Mouse (Mus musculus): ENCODE measurements at regions not wholly inside any gene's neighbourhood (a gene's known extent, or its start where the extent isn't known, plus 50 kb on each side); places are given as distances from the start of the nearest gene placed in this dataset.

- H3K27ac ChIP-seq = no peak overlapping the region
- H3K9ac ChIP-seq (replicated peaks) = no peak overlapping the region
- H3K27me3 ChIP-seq = no peaks in the 10 kb centered on the region
- H3K4me1 ChIP-seq (replicated peaks) = no peaks in the 10 kb centered on the region
- H3K4me3 ChIP-seq (replicated peaks) = no peak overlapping the region
- no peaks in the 10 kb centered on the region for H3K9me3 ChIP-seq
- 83% methylated on average over 7 of the region's 7 CpGs for WGBS
- no peak for ATAC-seq
- no peak overlapping the region for H3K4me2 ChIP-seq (replicated peaks)
- no peaks in the 10 kb centered on the region for H3K36me3 ChIP-seq
Observed at GRCm38 (mm10) chr3:136439907-136440645, 114.2 kb upstream of the Bank1 start.

GRCm38 (mm10) chr3:136439350-136439749 lies 113.5 kb upstream of the Bank1 start:
- WGBS = 91% methylated on average over 5 of the region's 5 CpGs
- H3K9me3 ChIP-seq = no peaks in the 10 kb centered on the region
- H3K27me3 ChIP-seq = no peaks in the 10 kb centered on the region
- H3K36me3 ChIP-seq = no peaks in the 10 kb centered on the region
- H3K27ac ChIP-seq = no peak overlapping the region
- no peak overlapping the region for H3K9ac ChIP-seq (replicated peaks)
- ATAC-seq = no peak
- H3K4me2 ChIP-seq (replicated peaks) = no peak overlapping the region
- no peaks in the 10 kb centered on the region for H3K4me1 ChIP-seq (replicated peaks)
- H3K4me3 ChIP-seq (replicated peaks) = no peak overlapping the region

- no peak overlapping the region for H3K9ac ChIP-seq (replicated peaks)
- no peaks in the 10 kb centered on the region for H3K9me3 ChIP-seq
- no peak overlapping the region for H3K4me3 ChIP-seq (replicated peaks)
- H3K4me2 ChIP-seq (replicated peaks) = no peak overlapping the region
- H3K27me3 ChIP-seq = no peaks in the 10 kb centered on the region
- no peaks in the 10 kb centered on the region for H3K36me3 ChIP-seq
- H3K27ac ChIP-seq = no peak overlapping the region
- WGBS = 80% methylated on average over 5 of the region's 5 CpGs
- H3K4me1 ChIP-seq (replicated peaks) = no peaks in the 10 kb centered on the region
- ATAC-seq = no peak
Observed at GRCm38 (mm10) chr3:136434407-136434806, 108.5 kb upstream of the Bank1 start.

- Histone ChIP-seq H3K4me1 (replicated peaks) (no peaks in the 10 kb centered on the region), H3K4me2 (replicated peaks) (no peak overlapping the region), H3K27me3 (no peaks in the 10 kb centered on the region), H3K36me3 (no peaks in the 10 kb centered on the region), H3K9me3 (no peaks in the 10 kb centered on the region), H3K9ac (replicated peaks) (no peak overlapping the region), H3K27ac (no peak overlapping the region), H3K4me3 (replicated peaks) (no peak overlapping the region)
- WGBS = 95% methylated on average over 3 of the region's 3 CpGs
- no peak for ATAC-seq
Observed at GRCm38 (mm10) chr3:136432072-136432471, 106.2 kb upstream of the Bank1 start.

GRCm38 (mm10) chr3:136427427-136427826 lies 101.6 kb upstream of the Bank1 start:
- H3K27me3 ChIP-seq = no peaks in the 10 kb centered on the region
- WGBS = 88% methylated on average over 2 of the region's 2 CpGs
- no peak for ATAC-seq

GRCm38 (mm10) chr3:136426539-136427194 lies 100.8 kb upstream of the Bank1 start:
- Histone ChIP-seq H3K4me3 (replicated peaks) (no peak overlapping the region), H3K4me2 (replicated peaks) (no peak overlapping the region), H3K9me3 (no peaks in the 10 kb centered on the region), H3K36me3 (no peaks in the 10 kb centered on the region), H3K4me1 (replicated peaks) (no peaks in the 10 kb centered on the region), H3K9ac (replicated peaks) (no peak overlapping the region), H3K27me3 (no peaks in the 10 kb centered on the region), H3K27ac (no peak overlapping the region)
- 83% methylated on average over 8 of the region's 8 CpGs for WGBS
- ATAC-seq = no peak

More at GRCm38 (mm10) chr3:136427427-136427826, 101.6 kb upstream of the Bank1 start:
- H3K4me3 ChIP-seq (replicated peaks) = no peak overlapping the region
- no peaks in the 10 kb centered on the region for H3K9me3 ChIP-seq
- H3K4me2 ChIP-seq (replicated peaks) = no peak overlapping the region
- H3K4me1 ChIP-seq (replicated peaks) = no peaks in the 10 kb centered on the region
- no peaks in the 10 kb centered on the region for H3K36me3 ChIP-seq
- H3K27ac ChIP-seq = no peak overlapping the region
- H3K9ac ChIP-seq (replicated peaks) = no peak overlapping the region

- Histone ChIP-seq H3K27ac (no peak overlapping the region), H3K36me3 (no peaks in the 10 kb centered on the region), H3K4me1 (replicated peaks) (no peaks in the 10 kb centered on the region), H3K4me3 (replicated peaks) (no peak overlapping the region), H3K9ac (replicated peaks) (no peak overlapping the region), H3K9me3 (no peaks in the 10 kb centered on the region), H3K4me2 (replicated peaks) (no peak overlapping the region), H3K27me3 (no peaks in the 10 kb centered on the region)
- 86% methylated on average over 10 of the region's 10 CpGs for WGBS
- no peak for ATAC-seq
Observed at GRCm38 (mm10) chr3:136421969-136422614, 96.2 kb upstream of the Bank1 start.

- Histone ChIP-seq H3K4me3 (replicated peaks) (no peak overlapping the region), H3K4me1 (replicated peaks) (no peaks in the 10 kb centered on the region), H3K9me3 (no peaks in the 10 kb centered on the region), H3K27ac (no peak overlapping the region), H3K9ac (replicated peaks) (no peak overlapping the region), H3K36me3 (no peaks in the 10 kb centered on the region), H3K27me3 (no peaks in the 10 kb centered on the region), H3K4me2 (replicated peaks) (no peak overlapping the region)
- ATAC-seq = peak; percentile 24; the same call in 1 of the 2 replicates
- WGBS = 71% methylated on average over 8 of the region's 8 CpGs
Observed at GRCm38 (mm10) chr3:136405606-136406005, 79.7 kb upstream of the Bank1 start.

GRCm38 (mm10) chr3:136383282-136383681 lies 57.4 kb upstream of the Bank1 start:
- H3K27me3 ChIP-seq = no peaks in the 10 kb centered on the region
- WGBS = 82% methylated on average over 4 of the region's 4 CpGs
- H3K36me3 ChIP-seq = no peaks in the 10 kb centered on the region
- ATAC-seq = no peak
- H3K9ac ChIP-seq (replicated peaks) = no peak overlapping the region
- H3K4me2 ChIP-seq (replicated peaks) = no peak overlapping the region
- H3K9me3 ChIP-seq = no peaks in the 10 kb centered on the region
- H3K4me3 ChIP-seq (replicated peaks) = no peak overlapping the region
- H3K4me1 ChIP-seq (replicated peaks) = 0 out of 2 replicates have a peak, but pooled peaks cover 3% of the 10 kb centered on the region
- H3K27ac ChIP-seq = no peak overlapping the region

GRCm38 (mm10) chr3:136380644-136381043 lies 54.8 kb upstream of the Bank1 start:
- no peaks in the 10 kb centered on the region for H3K36me3 ChIP-seq
- no peak overlapping the region for H3K4me3 ChIP-seq (replicated peaks)
- H3K4me1 ChIP-seq (replicated peaks) = 0 out of 2 replicates have a peak, but pooled peaks cover 3% of the 10 kb centered on the region
- no peak overlapping the region for H3K4me2 ChIP-seq (replicated peaks)
- no peak overlapping the region for H3K27ac ChIP-seq
- WGBS = 60% methylated on average over 7 of the region's 7 CpGs
- ATAC-seq = no peak
- no peaks in the 10 kb centered on the region for H3K9me3 ChIP-seq
- no peak overlapping the region for H3K9ac ChIP-seq (replicated peaks)
- H3K27me3 ChIP-seq = no peaks in the 10 kb centered on the region

GRCm38 (mm10) chr3:136379741-136380398 lies 54.0 kb upstream of the Bank1 start:
- Histone ChIP-seq H3K27me3 (no peaks in the 10 kb centered on the region), H3K27ac (no peak overlapping the region), H3K4me2 (replicated peaks) (no peak overlapping the region), H3K9ac (replicated peaks) (no peak overlapping the region), H3K9me3 (no peaks in the 10 kb centered on the region), H3K36me3 (no peaks in the 10 kb centered on the region), H3K4me3 (replicated peaks) (no peak overlapping the region), H3K4me1 (replicated peaks) (0 out of 2 replicates have a peak, but pooled peaks cover 3% of the 10 kb centered on the region)
- 89% methylated on average over 6 of the region's 6 CpGs for WGBS
- ATAC-seq = no peak

- no peak overlapping the region for H3K4me3 ChIP-seq (replicated peaks)
- H3K27ac ChIP-seq = no peak overlapping the region
- no peaks in the 10 kb centered on the region for H3K9me3 ChIP-seq
- no peaks in the 10 kb centered on the region for H3K27me3 ChIP-seq
- 90% methylated on average over 4 of the region's 4 CpGs for WGBS
- H3K4me1 ChIP-seq (replicated peaks) = 0 out of 2 replicates have a peak, but pooled peaks cover 3% of the 10 kb centered on the region
- ATAC-seq = no peak
- no peak overlapping the region for H3K9ac ChIP-seq (replicated peaks)
- H3K4me2 ChIP-seq (replicated peaks) = no peak overlapping the region
- H3K36me3 ChIP-seq = no peaks in the 10 kb centered on the region
Observed at GRCm38 (mm10) chr3:136376893-136377292, 51.0 kb upstream of the Bank1 start.
